Mouse (Mus musculus): ENCODE data around the gene Golga4.
"Not testable (repeated sequence)": the region's sequence is repeated elsewhere in the genome, so short reads cannot be mapped to it uniquely, and the experiment has no call there.

The Golga4 gene

GRCm38 (mm10) chr9:118589249-118589648 is 83.2 kb downstream of the Golga4 start:
- DNase-seq (ENCODE audit: low spot score) = no peak

GRCm38 (mm10) chr9:118590230-118590629 is 84.2 kb downstream of the Golga4 start:
- no peak for DNase-seq (ENCODE audit: low spot score)

- DNase-seq (ENCODE audit: low spot score) = no peak
Observed at GRCm38 (mm10) chr9:118591633-118592032, 85.6 kb downstream of the Golga4 start.

- no peak for DNase-seq (ENCODE audit: low spot score)
Observed at GRCm38 (mm10) chr9:118592585-118593249, 86.7 kb downstream of the Golga4 start.

GRCm38 (mm10) chr9:118593443-118593842 is 87.4 kb downstream of the Golga4 start:
- no peak for DNase-seq (ENCODE audit: low spot score)

- DNase-seq (ENCODE audit: low spot score) = no peak
Observed at GRCm38 (mm10) chr9:118596767-118597166, 90.7 kb downstream of the Golga4 start.

- DNase-seq (ENCODE audit: low spot score) = not testable (repeated sequence)
Observed at GRCm38 (mm10) chr9:118600393-118600792, 94.3 kb downstream of the Golga4 start.

GRCm38 (mm10) chr9:118602576-118602975 is 96.5 kb downstream of the Golga4 start:
- DNase-seq (ENCODE audit: low spot score) = no peak

- no peak for DNase-seq (ENCODE audit: low spot score)
Observed at GRCm38 (mm10) chr9:118606148-118606816, 100.2 kb downstream of the Golga4 start, which contains the start of gene Itga9. TSS of gene Itga9 (plus strand) at chr9:118606690.

- DNase-seq (ENCODE audit: low spot score) = no peak
Observed at GRCm38 (mm10) chr9:118606817-118607371, 100.8 kb downstream of the Golga4 start.

- no peak for DNase-seq (ENCODE audit: low spot score)
Observed at GRCm38 (mm10) chr9:118607701-118608401, 101.8 kb downstream of the Golga4 start.

GRCm38 (mm10) chr9:118608556-118608955 is 102.5 kb downstream of the Golga4 start:
- DNase-seq (ENCODE audit: low spot score) = no peak

- DNase-seq (ENCODE audit: low spot score) = no peak
Observed at GRCm38 (mm10) chr9:118610060-118610459, 104.0 kb downstream of the Golga4 start.

GRCm38 (mm10) chr9:118611111-118611541 is 105.1 kb downstream of the Golga4 start:
- DNase-seq (ENCODE audit: low spot score) = no peak

- no peak for DNase-seq (ENCODE audit: low spot score)
Observed at GRCm38 (mm10) chr9:118611958-118612581, 106.0 kb downstream of the Golga4 start.

GRCm38 (mm10) chr9:118617237-118617636 is 111.2 kb downstream of the Golga4 start:
- DNase-seq (ENCODE audit: low spot score) = no peak

- no peak for DNase-seq (ENCODE audit: low spot score)
Observed at GRCm38 (mm10) chr9:118618732-118619250, 112.7 kb downstream of the Golga4 start.

- DNase-seq (ENCODE audit: low spot score) = no peak
Observed at GRCm38 (mm10) chr9:118620807-118621206, 114.7 kb downstream of the Golga4 start.

GRCm38 (mm10) chr9:118621691-118622090 is 115.6 kb downstream of the Golga4 start:
- DNase-seq (ENCODE audit: low spot score) = no peak

GRCm38 (mm10) chr9:118622376-118623166 is 116.5 kb downstream of the Golga4 start:
- DNase-seq (ENCODE audit: low spot score) = no peak

- no peak for DNase-seq (ENCODE audit: low spot score)
Observed at GRCm38 (mm10) chr9:118623483-118623882, 117.4 kb downstream of the Golga4 start.
